Mouse (Mus musculus) gastrocnemius, postnatal 36 days (tissue): ENCODE results near the gene Hoxb8. TPM values are rescaled to one million over a fixed set of nuclear protein-coding genes. Genes with fewer than 3 reads are reported as not detected.

ENCODE experiments used
- DNase-seq, 2 experiments: peaks; one replicate each; pipeline ENCODE4 v3.0.0; 2022
- intact Hi-C: fragments of 180-260 bp; cut with DNase I; formaldehyde crosslinking; loops from one replicate; pipeline ENCODE4 v1.15.1; 2025
- total RNA-seq, 2 experiments: library from RNA; stranded (reverse); gene quantifications; 2 replicates each; pipeline ENCODE4 v1.2.3; 2021

Gene Hoxb8
- total RNA-seq, 2 experiments from 2014 or later = 0.15 TPM

GRCm38 (mm10) chr11:96311097-96311496, 29.4 kb downstream of the Hoxb8 start:
- intact Hi-C loops = no loop called here
- DNase-seq = no peak

GRCm38 (mm10) chr11:96311520-96312417, 30.1 kb downstream of the Hoxb8 start:
- intact Hi-C loops = no loop called here
- no peak for DNase-seq

- no peak for DNase-seq
- intact Hi-C loops = no loop called here
Observed at GRCm38 (mm10) chr11:96313134-96313533, 31.4 kb downstream of the Hoxb8 start.

GRCm38 (mm10) chr11:96313806-96314428, 32.2 kb downstream of the Hoxb8 start:
- DNase-seq = no peak
- intact Hi-C loops = no loop called here

GRCm38 (mm10) chr11:96314671-96315343, 33.1 kb downstream of the Hoxb8 start:
- DNase-seq = no peak
- intact Hi-C loops = no loop called here

DNA sequence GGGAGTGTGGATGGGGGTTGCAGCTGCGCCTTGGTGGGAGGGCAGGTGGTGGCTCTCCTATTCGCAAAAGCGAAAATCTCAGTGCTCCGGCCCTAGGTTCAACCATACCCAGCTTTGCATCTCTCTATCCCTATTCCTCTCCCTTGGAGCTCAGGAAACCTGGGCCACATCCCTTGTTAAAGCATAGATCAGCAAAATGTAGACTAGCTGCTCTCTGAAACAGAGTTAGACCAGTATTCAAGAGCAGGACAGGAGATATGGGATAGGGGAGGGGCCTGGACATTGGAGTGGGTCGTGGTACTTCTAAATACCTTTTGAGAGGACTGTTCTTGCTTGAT, 33.6 kb downstream of the Hoxb8 start:
- intact Hi-C loops = no loop called here
- DNase-seq = no peak

DNA sequence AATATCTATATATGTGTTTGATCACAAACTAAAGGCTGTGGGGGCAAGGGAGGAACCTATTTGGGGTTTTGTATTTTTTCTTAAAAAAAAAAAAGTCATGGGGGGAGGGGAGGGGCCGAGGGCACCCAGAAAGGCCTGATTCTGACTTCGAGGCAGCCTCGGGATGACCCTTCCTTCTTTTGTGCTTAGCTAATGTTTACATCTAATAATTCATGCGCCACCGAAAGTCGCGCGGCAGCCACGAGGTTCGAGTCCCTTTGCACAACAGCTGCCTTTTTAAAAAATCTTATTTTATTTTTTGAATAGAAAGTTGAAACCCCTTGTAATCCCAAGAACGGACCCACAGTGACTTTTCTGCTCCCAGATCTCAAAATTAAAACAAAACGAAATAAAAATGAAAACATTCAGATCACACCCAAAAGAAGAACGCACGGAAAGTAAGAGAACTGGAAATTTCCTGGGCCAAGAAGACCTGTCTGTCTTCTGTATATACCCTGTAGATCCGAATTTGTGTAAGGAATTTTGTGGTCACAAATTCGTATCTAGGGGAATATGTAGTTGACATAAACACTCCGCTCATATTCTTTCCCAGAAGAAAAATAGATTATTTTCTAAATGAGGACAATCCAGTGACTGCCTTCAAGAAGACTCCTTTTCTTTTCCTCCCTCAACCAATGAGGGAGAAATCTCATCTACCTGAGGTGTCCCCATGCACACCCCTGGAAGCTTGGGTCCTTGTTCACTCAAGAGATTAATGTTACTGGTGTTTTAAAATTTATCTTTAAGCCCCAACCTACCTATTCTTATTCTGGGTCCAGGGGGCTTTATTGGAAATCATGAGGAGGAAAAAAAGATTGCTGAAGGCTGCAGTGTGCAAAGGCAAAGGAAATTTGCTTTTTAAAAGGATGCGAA, 35.2 kb downstream of the Hoxb8 start:
- intact Hi-C loops = no loop called here
- no peak for DNase-seq

- DNase-seq = no peak
- intact Hi-C loops = no loop called here
Observed at GRCm38 (mm10) chr11:96317608-96318367, 36.1 kb downstream of the Hoxb8 start, which contains the start of gene Hoxb4. Hoxb4 (plus strand) TSS chr11:96318267.

GRCm38 (mm10) chr11:96318368-96319070, 36.8 kb downstream of the Hoxb8 start:
- intact Hi-C loops = no loop called here
- no peak for DNase-seq

DNA sequence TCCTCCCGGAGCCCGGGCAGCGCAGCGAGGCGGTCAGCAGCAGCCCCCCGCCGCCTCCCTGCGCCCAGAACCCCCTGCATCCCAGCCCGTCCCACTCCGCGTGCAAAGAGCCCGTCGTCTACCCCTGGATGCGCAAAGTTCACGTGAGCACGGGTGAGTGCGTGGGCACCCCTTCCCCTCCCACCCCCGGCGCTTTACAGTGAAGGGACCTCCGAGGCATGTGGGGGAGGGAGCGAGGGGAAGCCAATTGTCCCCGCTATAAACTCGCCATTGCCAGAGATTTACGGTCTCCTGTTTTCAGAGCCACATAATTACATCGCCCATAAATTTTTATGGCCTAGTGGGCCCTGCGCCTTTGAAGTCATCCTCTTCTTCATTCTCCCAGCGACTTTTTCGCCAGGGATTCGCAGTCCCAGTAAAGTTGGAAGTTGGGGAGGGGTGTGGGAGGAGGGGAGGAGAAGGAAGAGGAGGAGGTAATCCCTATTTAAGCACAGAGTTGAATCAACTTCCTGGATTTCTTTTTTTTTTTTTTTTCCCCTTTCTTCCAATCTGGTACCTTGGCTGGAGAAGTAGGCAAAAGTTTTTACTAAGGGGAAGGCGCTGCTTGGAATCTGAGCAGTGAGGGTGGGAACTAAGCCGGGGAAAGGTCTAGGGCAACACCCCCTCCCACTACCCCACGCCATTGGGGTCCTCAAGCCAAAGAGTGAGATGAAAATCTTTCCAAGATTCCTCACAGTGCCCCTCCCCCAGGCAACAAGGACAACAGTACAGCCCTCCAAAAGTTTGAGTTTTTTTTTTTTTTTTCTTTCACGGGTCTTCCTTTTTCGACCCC, 37.6 kb downstream of the Hoxb8 start:
- intact Hi-C loops = no loop called here
- DNase-seq = no peak

DNA sequence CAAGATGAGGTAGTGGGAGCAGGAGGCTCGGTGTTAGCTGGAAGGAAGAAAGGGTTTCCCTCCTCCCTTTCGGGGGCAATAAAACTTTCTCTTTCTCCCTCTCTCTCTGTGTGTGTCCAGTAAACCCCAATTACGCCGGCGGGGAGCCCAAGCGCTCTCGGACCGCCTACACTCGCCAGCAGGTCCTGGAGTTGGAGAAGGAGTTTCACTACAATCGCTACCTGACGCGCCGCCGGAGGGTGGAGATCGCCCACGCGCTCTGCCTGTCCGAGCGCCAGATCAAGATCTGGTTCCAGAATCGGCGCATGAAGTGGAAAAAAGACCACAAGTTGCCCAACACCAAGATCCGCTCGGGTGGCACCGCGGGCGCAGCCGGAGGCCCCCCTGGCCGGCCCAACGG, 38.2 kb downstream of the Hoxb8 start:
- intact Hi-C loops = no loop called here
- DNase-seq = no peak

GRCm38 (mm10) chr11:96320688-96321087, 39.0 kb downstream of the Hoxb8 start:
- intact Hi-C loops = no loop called here
- no peak for DNase-seq

DNA sequence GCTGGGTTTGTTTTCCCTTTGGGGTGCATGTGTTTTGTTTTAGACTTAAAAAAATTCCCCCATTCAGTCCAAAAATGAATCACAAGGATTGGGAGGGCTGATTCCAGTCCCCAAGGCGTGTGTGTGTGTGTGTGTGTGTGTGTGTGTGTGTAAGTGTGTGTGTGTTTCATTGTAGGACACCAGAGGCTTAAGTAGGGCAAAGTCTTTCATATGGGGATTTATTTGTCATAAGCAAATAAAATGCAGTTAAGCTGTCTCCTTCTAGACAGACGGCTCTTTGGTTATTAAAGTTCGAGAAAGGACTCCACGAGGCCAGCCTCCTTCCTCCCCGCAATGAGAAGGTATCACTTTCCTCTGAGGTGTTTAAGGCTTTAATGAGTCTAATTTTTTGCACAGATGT, 40.1 kb downstream of the Hoxb8 start:
- intact Hi-C loops = no loop called here
- DNase-seq = no peak

DNA sequence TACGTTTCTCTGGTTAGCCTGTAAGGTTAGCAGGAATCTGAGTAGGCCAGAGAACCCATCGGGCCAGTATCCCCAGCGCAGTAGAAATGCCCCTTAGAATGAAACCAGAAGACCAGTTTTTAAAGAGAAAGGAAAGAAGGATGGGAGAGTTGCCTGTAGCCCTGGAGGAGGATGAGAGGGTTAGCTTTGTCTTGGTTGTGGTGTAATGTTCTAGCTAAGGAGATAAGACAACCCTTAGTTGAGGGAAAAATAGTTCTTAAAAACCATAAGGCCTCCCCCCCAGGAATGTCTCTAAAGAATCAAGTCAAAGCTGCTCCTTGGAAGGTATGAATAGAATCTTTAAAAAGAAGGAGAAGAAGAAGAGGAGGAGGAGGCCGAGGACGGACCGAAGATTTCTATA, 41.0 kb downstream of the Hoxb8 start:
- DNase-seq = no peak
- intact Hi-C loops = no loop called here

DNA sequence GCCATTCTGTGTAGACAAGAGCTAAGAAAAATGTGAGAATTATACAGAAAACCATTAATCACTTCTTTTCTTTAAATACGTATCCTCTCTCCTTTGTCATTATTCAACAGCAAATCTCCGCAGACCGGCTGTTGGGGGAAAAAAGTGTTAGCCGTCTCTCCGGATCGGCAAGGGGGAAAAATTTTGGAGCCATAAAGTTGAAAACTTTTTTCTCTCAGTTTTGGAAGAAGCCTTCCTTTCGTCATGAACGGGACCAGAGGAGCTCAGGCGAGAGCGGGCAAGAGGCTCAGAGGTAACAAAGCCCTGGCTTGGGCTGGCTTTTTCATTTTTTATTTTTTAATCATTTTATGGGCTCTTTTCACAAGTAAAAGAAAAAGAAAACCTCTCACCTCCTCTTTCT, 41.4 kb downstream of the Hoxb8 start, which contains the start of gene Hoxb3:
TSS of gene Hoxb3 (plus strand) at position 173 of the 400 bp plus-strand sequence.
- intact Hi-C loops = no loop called here
- DNase-seq = no peak

GRCm38 (mm10) chr11:96324125-96324524, 42.4 kb downstream of the Hoxb8 start:
- no peak for DNase-seq
- intact Hi-C loops = no loop called here

GRCm38 (mm10) chr11:96324965-96325364, 43.3 kb downstream of the Hoxb8 start:
- intact Hi-C loops = no loop called here
- no peak for DNase-seq

DNA sequence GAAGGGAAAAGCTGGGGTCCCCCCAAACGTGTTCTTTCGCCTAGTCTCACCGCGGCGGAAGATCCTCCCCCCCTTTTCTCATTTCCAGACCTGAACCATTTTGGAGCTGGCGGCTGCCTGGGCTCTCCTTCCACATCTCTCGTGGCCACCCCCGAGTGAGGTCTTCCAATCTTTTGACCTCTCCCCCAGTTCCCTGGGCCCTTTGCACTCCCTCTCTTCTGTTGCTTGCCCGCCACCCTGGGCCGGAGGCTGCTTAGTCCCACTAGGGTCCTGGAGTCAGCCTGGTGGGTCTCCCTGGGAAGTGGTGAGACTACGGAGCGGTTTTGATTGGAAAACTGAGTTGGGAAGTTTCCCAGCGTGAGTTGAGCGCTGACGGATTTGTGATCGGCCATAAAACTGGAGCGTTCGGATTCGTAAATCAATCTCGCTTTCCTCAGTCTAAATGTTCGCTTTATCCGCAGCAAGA, 44.1 kb downstream of the Hoxb8 start:
- intact Hi-C loops = no loop called here
- no peak for DNase-seq
